Mouse (Mus musculus): ENCODE measurements around the gene E330021D16Rik.

E330021D16Rik gene

GRCm38 (mm10) chr6:136422084-136422853 is 6.9 kb upstream of the E330021D16Rik start:
- in situ Hi-C loops (cut with MseI, MboI) = loop anchor here (5.0 to 10.0 kb wide), 2 partner anchors 133 to 135 kb away; no protein-coding TSS in a partner anchor

- in situ Hi-C loops (cut with MseI, MboI) = loop anchor here (5.0 to 10.0 kb wide), 2 partner anchors 134 to 136 kb away; no protein-coding TSS in a partner anchor
Measured at GRCm38 (mm10) chr6:136421059-136421458, 5.7 kb upstream of the E330021D16Rik start.

GRCm38 (mm10) chr6:136418889-136419835 is 3.8 kb upstream of the E330021D16Rik start:
- in situ Hi-C loops (cut with MseI, MboI) = no loop called here

- in situ Hi-C loops (cut with MseI, MboI) = no loop called here
Measured at GRCm38 (mm10) chr6:136418333-136418848, 3.0 kb upstream of the E330021D16Rik start.

GRCm38 (mm10) chr6:136417864-136418263 is 2.5 kb upstream of the E330021D16Rik start:
- in situ Hi-C loops (cut with MseI, MboI) = no loop called here

- in situ Hi-C loops (cut with MseI, MboI) = no loop called here
Measured at GRCm38 (mm10) chr6:136413856-136414362, 1.5 kb downstream of the E330021D16Rik start.

GRCm38 (mm10) chr6:136407608-136408192 is 7.7 kb downstream of the E330021D16Rik start:
- in situ Hi-C loops (cut with MseI, MboI) = no loop called here

- in situ Hi-C loops (cut with MseI, MboI) = no loop called here
Measured at GRCm38 (mm10) chr6:136396860-136397259, 18.5 kb downstream of the E330021D16Rik start.

GRCm38 (mm10) chr6:136390262-136390661 is 25.1 kb downstream of the E330021D16Rik start:
- in situ Hi-C loops (cut with MseI, MboI) = no loop called here

GRCm38 (mm10) chr6:136385287-136385686 is 30.1 kb downstream of the E330021D16Rik start:
- in situ Hi-C loops (cut with MseI, MboI) = no loop called here

- in situ Hi-C loops (cut with MseI, MboI) = no loop called here
Measured at GRCm38 (mm10) chr6:136383218-136383617, 32.2 kb downstream of the E330021D16Rik start.

GRCm38 (mm10) chr6:136376097-136376496 is 39.3 kb downstream of the E330021D16Rik start:
- in situ Hi-C loops (cut with MseI, MboI) = no loop called here

- in situ Hi-C loops (cut with MseI, MboI) = loop anchor here in 1 of 2 experiments (25.0 kb wide), 1 partner anchor 452 kb away; no protein-coding TSS in a partner anchor
Measured at GRCm38 (mm10) chr6:136364430-136365098, 50.8 kb downstream of the E330021D16Rik start.

- in situ Hi-C loops (cut with MseI, MboI) = loop anchor here in 1 of 2 experiments (25.0 kb wide), 1 partner anchor 452 kb away; no protein-coding TSS in a partner anchor
Measured at GRCm38 (mm10) chr6:136364008-136364407, 51.4 kb downstream of the E330021D16Rik start.

- in situ Hi-C loops (cut with MseI, MboI) = loop anchor here in 1 of 2 experiments (25.0 kb wide), 1 partner anchor 451 kb away; no protein-coding TSS in a partner anchor
Measured at GRCm38 (mm10) chr6:136363313-136363712, 52.1 kb downstream of the E330021D16Rik start.

GRCm38 (mm10) chr6:136358471-136358870 is 56.9 kb downstream of the E330021D16Rik start:
- in situ Hi-C loops (cut with MseI, MboI) = loop anchor here in 1 of 2 experiments (25.0 kb wide), 1 partner anchor 446 kb away; no protein-coding TSS in a partner anchor

GRCm38 (mm10) chr6:136353399-136354184 is 61.8 kb downstream of the E330021D16Rik start:
- in situ Hi-C loops (cut with MseI, MboI) = loop anchor here in 1 of 2 experiments (25.0 kb wide), 1 partner anchor 441 kb away; no protein-coding TSS in a partner anchor

Measured in mouse trophoblast stem cell (cell line).